21 mouse cellular contexts compared by ENCODE assay signal in the genomic region with DNA sequence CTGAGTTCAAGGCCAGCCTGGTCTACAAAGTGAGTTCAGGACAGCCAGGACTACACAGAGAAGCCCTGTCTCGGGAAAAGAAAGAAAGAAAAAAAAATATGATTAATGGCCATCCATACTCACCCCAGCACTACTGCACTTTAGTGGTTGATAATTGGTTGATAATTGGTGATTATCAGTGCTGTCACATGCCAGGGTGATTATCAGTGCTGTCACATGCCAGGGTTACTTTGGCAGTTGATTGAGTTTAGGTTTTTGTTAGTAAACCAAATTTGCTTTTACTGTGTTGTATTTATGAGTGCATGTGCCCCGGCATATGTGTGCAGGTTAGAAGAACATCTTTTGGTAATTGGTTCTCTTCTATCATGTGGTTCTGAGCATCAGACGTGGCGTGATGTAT.
"Had no signal": no experiment of that assay in that cellular context is flagged by ENCODE, and none has a peak within 500 bp of the region (broad histone marks: within the 10 kb centered on the region; RNA-seq: fewer than 3 reads in every experiment).

No protein-coding gene starts in this region.

- H3K4me2 ChIP-seq: intestine, embryonic 15.5 days; limb, embryonic 13.5 days; lung, embryonic 15.5 days; midbrain, embryonic 15.5 days; neural tube, embryonic 12.5 days; neural tube, embryonic 15.5 days; stomach, embryonic 15.5 days had no signal

- H3K9me3 ChIP-seq: intestine, embryonic 15.5 days; limb, embryonic 10.5 days; limb, embryonic 13.5 days; lung, embryonic 15.5 days; midbrain, embryonic 10.5 days; midbrain, embryonic 15.5 days; neural tube, embryonic 12.5 days; neural tube, embryonic 15.5 days; stomach, embryonic 15.5 days had no signal

- H3K4me1 ChIP-seq: limb, embryonic 10.5 days; limb, embryonic 13.5 days; midbrain, embryonic 10.5 days; midbrain, embryonic 15.5 days; neural tube, embryonic 12.5 days; neural tube, embryonic 15.5 days; stomach, embryonic 15.5 days had no signal

- H3K27ac ChIP-seq: intestine, embryonic 15.5 days; limb, embryonic 10.5 days; limb, embryonic 13.5 days; lung, embryonic 15.5 days; midbrain, embryonic 10.5 days; midbrain, embryonic 15.5 days; neural tube, embryonic 12.5 days; neural tube, embryonic 15.5 days; stomach, embryonic 15.5 days had no signal

- H3K4me3 ChIP-seq: intestine, embryonic 15.5 days; limb, embryonic 10.5 days; limb, embryonic 13.5 days; lung, embryonic 15.5 days; midbrain, embryonic 10.5 days; midbrain, embryonic 15.5 days; neural tube, embryonic 12.5 days; neural tube, embryonic 15.5 days; stomach, embryonic 15.5 days had no signal

- DNase-seq: kidney, adult 18-20 months; kidney, adult 9 months; kidney, postnatal 14 days; kidney, postnatal 4 days; lung, adult 18-20 months; lung, postnatal 10 days; lung, postnatal 4 days; right cerebral cortex, adult 18-20 months; right cerebral cortex, postnatal 14 days; spleen, adult 18-20 months; thymus, adult 18-20 months; thymus, postnatal 36 days had no signal

- H3K9ac ChIP-seq: intestine, embryonic 15.5 days; limb, embryonic 13.5 days; lung, embryonic 15.5 days; midbrain, embryonic 15.5 days; neural tube, embryonic 12.5 days; neural tube, embryonic 15.5 days; stomach, embryonic 15.5 days had no signal

- H3K27me3 ChIP-seq: intestine, embryonic 15.5 days; limb, embryonic 13.5 days; lung, embryonic 15.5 days; midbrain, embryonic 15.5 days; neural tube, embryonic 12.5 days; neural tube, embryonic 15.5 days; stomach, embryonic 15.5 days had no signal

- ATAC-seq: intestine, embryonic 15.5 days; midbrain, embryonic 15.5 days had no signal
